Mouse (Mus musculus): Measurements from ENCODE around the gene Fbln1.
"Not testable (repeated sequence)": the region's sequence is repeated elsewhere in the genome, so short reads cannot be mapped to it uniquely, and the experiment has no call there.

The Fbln1 gene

GRCm38 (mm10) chr15:85295544-85295943 lies 89.8 kb downstream of the Fbln1 start:
- in situ Hi-C loops (cut with MboI, MseI) = no loop called here

GRCm38 (mm10) chr15:85295977-85296376 lies 90.2 kb downstream of the Fbln1 start:
- in situ Hi-C loops (cut with MboI, MseI) = no loop called here

- in situ Hi-C loops (cut with MboI, MseI) = no loop called here
These were observed 90.8 kb downstream of the Fbln1 start for GRCm38 (mm10) chr15:85296538-85296937.

- in situ Hi-C loops (cut with MboI, MseI) = no loop called here
These were observed 92.5 kb downstream of the Fbln1 start for GRCm38 (mm10) chr15:85298167-85298781.

- in situ Hi-C loops (cut with MboI, MseI) = no loop called here
These were observed 93.2 kb downstream of the Fbln1 start for GRCm38 (mm10) chr15:85298946-85299345.

GRCm38 (mm10) chr15:85303241-85303640 lies 97.5 kb downstream of the Fbln1 start:
- in situ Hi-C loops (cut with MboI, MseI) = no loop called here

GRCm38 (mm10) chr15:85303976-85304375 lies 98.2 kb downstream of the Fbln1 start:
- in situ Hi-C loops (cut with MboI, MseI) = no loop called here

GRCm38 (mm10) chr15:85307061-85307660 lies 101.4 kb downstream of the Fbln1 start:
- in situ Hi-C loops (cut with MboI, MseI) = no loop called here

GRCm38 (mm10) chr15:85311058-85311657 lies 105.4 kb downstream of the Fbln1 start:
- in situ Hi-C loops (cut with MboI, MseI) = loop anchor here (5.0 kb wide), 1 partner anchor 271 kb away; the partner anchor contains the start of gene Wnt7b

GRCm38 (mm10) chr15:85315378-85316025 lies 109.8 kb downstream of the Fbln1 start:
- in situ Hi-C loops (cut with MboI, MseI) = no loop called here

- in situ Hi-C loops (cut with MboI, MseI) = no loop called here
These were observed 110.8 kb downstream of the Fbln1 start for GRCm38 (mm10) chr15:85316342-85317140.

GRCm38 (mm10) chr15:85319924-85320668 lies 114.3 kb downstream of the Fbln1 start:
- in situ Hi-C loops (cut with MboI, MseI) = no loop called here

- in situ Hi-C loops (cut with MboI, MseI) = no loop called here
These were observed 117.5 kb downstream of the Fbln1 start for GRCm38 (mm10) chr15:85323214-85323613.

GRCm38 (mm10) chr15:85324426-85324825 lies 118.7 kb downstream of the Fbln1 start:
- in situ Hi-C loops (cut with MboI, MseI) = no loop called here

GRCm38 (mm10) chr15:85327808-85328207 lies 122.1 kb downstream of the Fbln1 start:
- in situ Hi-C loops (cut with MboI, MseI) = no loop called here

GRCm38 (mm10) chr15:85328455-85328854 lies 122.7 kb downstream of the Fbln1 start:
- in situ Hi-C loops (cut with MboI, MseI) = not testable (repeated sequence)

- in situ Hi-C loops (cut with MboI, MseI) = no loop called here
These were observed 123.3 kb downstream of the Fbln1 start for GRCm38 (mm10) chr15:85329096-85329495.

- in situ Hi-C loops (cut with MboI, MseI) = no loop called here
These were observed 124.3 kb downstream of the Fbln1 start for GRCm38 (mm10) chr15:85330024-85330423.

- in situ Hi-C loops (cut with MboI, MseI) = not testable (repeated sequence)
These were observed 127.8 kb downstream of the Fbln1 start for GRCm38 (mm10) chr15:85333511-85333910.

- in situ Hi-C loops (cut with MboI, MseI) = no loop called here
These were observed 128.5 kb downstream of the Fbln1 start for GRCm38 (mm10) chr15:85334234-85334633.

All from T-helper 1 cell (primary cell).